Mouse (Mus musculus): Measurements from ENCODE around the gene Itga8. TPM values are rescaled to one million over a fixed set of nuclear protein-coding genes. Genes with fewer than 3 reads are reported as not detected.

Itga8 gene
- total RNA-seq, 2 experiments from 2014 or later, result 9.6 to 10.7 TPM

GRCm38 (mm10) chr2:12292023-12292820 is 9.5 kb downstream of the Itga8 start:
- intact Hi-C loops (cut with DNase I), result loop anchor here (2.0 kb wide), 3 partner anchors 105 to 519 kb away; no protein-coding TSS in a partner anchor
- H3K27ac ChIP-seq, result peak overlapping the region; percentile 69

GRCm38 (mm10) chr2:12290235-12290634 is 11.5 kb downstream of the Itga8 start:
- Histone ChIP-seq H3K27ac (peak overlapping the region; percentile 16; the same call in 1 of the 2 replicates), H3K4me3 (no peak overlapping the region)
- TF ChIP-seq CTCF (IDR thresholded peaks at IDR 0.05), result no peak
- no peak for DNase-seq (ENCODE audit: extremely low spot score in 1 of 2, low spot score in 2 of 2)
- intact Hi-C loops (cut with DNase I), result no loop called here

More at GRCm38 (mm10) chr2:12292023-12292820, 9.5 kb downstream of the Itga8 start:
- DNase-seq (ENCODE audit: extremely low spot score in 1 of 2, low spot score in 2 of 2), result peak; percentile 62 to 79
- no peak overlapping the region for H3K4me3 ChIP-seq
- TF ChIP-seq CTCF (IDR thresholded peaks at IDR 0.05), result no peak

- Histone ChIP-seq H3K4me3 (no peak overlapping the region), H3K27ac (peak overlapping the region; percentile 2; the same call in 1 of the 2 replicates)
- intact Hi-C loops (cut with DNase I), result no loop called here
- no peak for DNase-seq (ENCODE audit: extremely low spot score in 1 of 2, low spot score in 2 of 2)
- TF ChIP-seq CTCF (IDR thresholded peaks at IDR 0.05), result no peak
These were observed 13.9 kb downstream of the Itga8 start for GRCm38 (mm10) chr2:12287831-12288230.

- intact Hi-C loops (cut with DNase I), result no loop called here
These were observed 21.1 kb downstream of the Itga8 start for GRCm38 (mm10) chr2:12280664-12281063.

GRCm38 (mm10) chr2:12279070-12279612 is 22.6 kb downstream of the Itga8 start:
- no peak overlapping the region for H3K27ac ChIP-seq
- TF ChIP-seq CTCF (IDR thresholded peaks at IDR 0.05), result no peak
- H3K4me3 ChIP-seq, result no peak overlapping the region
- intact Hi-C loops (cut with DNase I), result no loop called here
- no peak for DNase-seq (ENCODE audit: extremely low spot score in 1 of 2, low spot score in 2 of 2)

More at GRCm38 (mm10) chr2:12280664-12281063, 21.1 kb downstream of the Itga8 start:
- no peak for DNase-seq (ENCODE audit: extremely low spot score in 1 of 2, low spot score in 2 of 2)
- no peak overlapping the region for H3K27ac ChIP-seq
- H3K4me3 ChIP-seq, result no peak overlapping the region
- TF ChIP-seq CTCF (IDR thresholded peaks at IDR 0.05), result no peak

- H3K27ac ChIP-seq, result no peak overlapping the region
- no peak for DNase-seq (ENCODE audit: extremely low spot score in 1 of 2, low spot score in 2 of 2)
- intact Hi-C loops (cut with DNase I), result no loop called here
- no peak overlapping the region for H3K4me3 ChIP-seq
- no peak for TF ChIP-seq CTCF (IDR thresholded peaks at IDR 0.05)
These were observed 44.9 kb downstream of the Itga8 start for GRCm38 (mm10) chr2:12256635-12257317.

- Histone ChIP-seq H3K4me3 (no peak overlapping the region), H3K27ac (no peak overlapping the region)
- no peak for TF ChIP-seq CTCF (IDR thresholded peaks at IDR 0.05)
- no peak for DNase-seq (ENCODE audit: extremely low spot score in 1 of 2, low spot score in 2 of 2)
- intact Hi-C loops (cut with DNase I), result no loop called here
These were observed 45.8 kb downstream of the Itga8 start for GRCm38 (mm10) chr2:12255901-12256300.

GRCm38 (mm10) chr2:12235345-12235744 is 66.4 kb downstream of the Itga8 start:
- DNase-seq (ENCODE audit: extremely low spot score in 1 of 2, low spot score in 2 of 2), result no peak
- TF ChIP-seq CTCF (IDR thresholded peaks at IDR 0.05), result no peak
- intact Hi-C loops (cut with DNase I), result no loop called here
- no peak overlapping the region for H3K4me3 ChIP-seq
- no peak overlapping the region for H3K27ac ChIP-seq

GRCm38 (mm10) chr2:12229721-12230120 is 72.0 kb downstream of the Itga8 start:
- no peak for TF ChIP-seq CTCF (IDR thresholded peaks at IDR 0.05)
- H3K27ac ChIP-seq, result no peak overlapping the region
- DNase-seq (ENCODE audit: extremely low spot score in 1 of 2, low spot score in 2 of 2), result no peak
- intact Hi-C loops (cut with DNase I), result no loop called here
- no peak overlapping the region for H3K4me3 ChIP-seq

- H3K27ac ChIP-seq, result no peak overlapping the region
- no peak for TF ChIP-seq CTCF (IDR thresholded peaks at IDR 0.05)
- intact Hi-C loops (cut with DNase I), result no loop called here
These were observed 73.4 kb downstream of the Itga8 start for GRCm38 (mm10) chr2:12228335-12228734.

GRCm38 (mm10) chr2:12227243-12227642 is 74.5 kb downstream of the Itga8 start:
- DNase-seq (ENCODE audit: extremely low spot score in 1 of 2, low spot score in 2 of 2), result no peak
- Histone ChIP-seq H3K27ac (no peak overlapping the region), H3K4me3 (no peak overlapping the region)
- TF ChIP-seq CTCF (IDR thresholded peaks at IDR 0.05), result no peak
- intact Hi-C loops (cut with DNase I), result no loop called here

More at GRCm38 (mm10) chr2:12228335-12228734, 73.4 kb downstream of the Itga8 start:
- DNase-seq (ENCODE audit: extremely low spot score in 1 of 2, low spot score in 2 of 2), result no peak
- no peak overlapping the region for H3K4me3 ChIP-seq

- intact Hi-C loops (cut with DNase I), result no loop called here
- no peak overlapping the region for H3K4me3 ChIP-seq
These were observed 75.4 kb downstream of the Itga8 start for GRCm38 (mm10) chr2:12226367-12226766.

More at GRCm38 (mm10) chr2:12226367-12226766, 75.4 kb downstream of the Itga8 start:
- no peak for DNase-seq (ENCODE audit: extremely low spot score in 1 of 2, low spot score in 2 of 2)
- TF ChIP-seq CTCF (IDR thresholded peaks at IDR 0.05), result no peak
- no peak overlapping the region for H3K27ac ChIP-seq
